9 mouse cellular contexts compared by ENCODE assay signal in genomic region chr1:86371997-86372396, GRCm38 (mm10). TPM values are rescaled to one million over a fixed set of nuclear protein-coding genes. Genes with fewer than 3 reads are reported as not detected.
DNase-seq lines count a peak whose midpoint lies in the region; ATAC-seq lines count a peak whose summit lies in the region.
"Had no signal": no experiment of that assay in that cellular context is flagged by ENCODE, and none has a peak within 500 bp of the region (broad histone marks: within the 10 kb centered on the region; RNA-seq: fewer than 3 reads in every experiment).

No protein-coding gene starts in this region.

- H3K4me3 ChIP-seq in midbrain, embryonic 10.5 days: no peak overlapping the region
- H3K4me3 ChIP-seq in midbrain, embryonic 15.5 days: no peak overlapping the region
- H3K4me3 ChIP-seq in embryonic facial prominence, embryonic 14.5 days (ENCODE audit: low read depth, low read length): no peak overlapping the region
- no peak overlapping the region for H3K4me3 ChIP-seq in lung, embryonic 15.5 days
- H3K4me3 ChIP-seq: limb, embryonic 12.5 days had no signal

- no peak overlapping the region for H3K4me2 ChIP-seq in midbrain, embryonic 15.5 days
- H3K4me2 ChIP-seq in embryonic facial prominence, embryonic 14.5 days (ENCODE audit: low read depth, low read length): no peak overlapping the region
- no peak overlapping the region for H3K4me2 ChIP-seq in lung, embryonic 15.5 days
- H3K4me2 ChIP-seq: limb, embryonic 12.5 days had no signal

- H3K36me3 ChIP-seq in midbrain, embryonic 10.5 days: 0 out of 2 replicates have a peak, but pooled peaks cover 2% of the 10 kb centered on the region
- no peaks in the 10 kb centered on the region for H3K36me3 ChIP-seq in midbrain, embryonic 15.5 days (replicated peaks)
- no peaks in the 10 kb centered on the region for H3K36me3 ChIP-seq in embryonic facial prominence, embryonic 14.5 days (ENCODE audit: control insufficient read depth, insufficient read depth, low read length)
- no peaks in the 10 kb centered on the region for H3K36me3 ChIP-seq in lung, embryonic 15.5 days
- H3K36me3 ChIP-seq: limb, embryonic 12.5 days had no signal

- no peaks in the 10 kb centered on the region for H3K27me3 ChIP-seq in midbrain, embryonic 10.5 days (ENCODE audit: low read depth, poor library complexity, severe bottlenecking)
- H3K27me3 ChIP-seq in midbrain, embryonic 15.5 days (replicated peaks): no peaks in the 10 kb centered on the region
- H3K27me3 ChIP-seq in embryonic facial prominence, embryonic 14.5 days (replicated peaks; ENCODE audit: control insufficient read depth, insufficient read depth, low read length): no peaks in the 10 kb centered on the region
- H3K27me3 ChIP-seq in lung, embryonic 15.5 days: no peaks in the 10 kb centered on the region
- H3K27me3 ChIP-seq: limb, embryonic 12.5 days had no signal

- no peak overlapping the region for H3K9ac ChIP-seq in midbrain, embryonic 15.5 days
- H3K9ac ChIP-seq in embryonic facial prominence, embryonic 14.5 days (ENCODE audit: low read depth, low read length): no peak overlapping the region
- H3K9ac ChIP-seq in lung, embryonic 15.5 days: no peak overlapping the region
- H3K9ac ChIP-seq: limb, embryonic 12.5 days had no signal

- DNase-seq in midbrain, embryonic 10.5 days (ENCODE audit: low spot score): peak; percentile 37
- peak; percentile 22 for DNase-seq in Muller cell, postnatal 12 days (ENCODE audit: inconsistent ontology term)
- peak; percentile 44 for DNase-seq in embryonic facial prominence, embryonic 14.5 days (ENCODE audit: low spot score)
- DNase-seq in right cerebral cortex, adult 2 months (ENCODE audit: low spot score in 2 of 2): peak; percentile 49 to 58
- DNase-seq in cerebellum, adult 11-12 months: no peak

- no peak; the same call in 1 of the 2 replicates for ATAC-seq in midbrain, embryonic 15.5 days (replicated peaks)
- ATAC-seq in embryonic facial prominence, embryonic 14.5 days (ENCODE audit: low read depth): peak; percentile 47; the same call in 1 of the 2 replicates
- ATAC-seq in inflammation-experienced regulatory T-cells, adult 6 months: peak; percentile 82
- peak; percentile 46; the same call in 1 of the 2 replicates for ATAC-seq in lung, embryonic 15.5 days (ENCODE audit: borderline replicate concordance, extremely low read depth, low FRiP score, low TSS enrichment)

- H3K9me3 ChIP-seq in midbrain, embryonic 10.5 days (replicated peaks): no peaks in the 10 kb centered on the region; the same call in 1 of the 2 replicates
- H3K9me3 ChIP-seq in midbrain, embryonic 15.5 days: no peaks in the 10 kb centered on the region
- H3K9me3 ChIP-seq in embryonic facial prominence, embryonic 14.5 days (ENCODE audit: control insufficient read depth, low read length): 0 out of 2 replicates have a peak, but pooled peaks cover 3% of the 10 kb centered on the region
- no peaks in the 10 kb centered on the region for H3K9me3 ChIP-seq in lung, embryonic 15.5 days
- H3K9me3 ChIP-seq: limb, embryonic 12.5 days had no signal

- H3K4me1 ChIP-seq in midbrain, embryonic 10.5 days: 0 out of 2 replicates have a peak, but pooled peaks cover 4% of the 10 kb centered on the region
- no peaks in the 10 kb centered on the region for H3K4me1 ChIP-seq in midbrain, embryonic 15.5 days
- H3K4me1 ChIP-seq in embryonic facial prominence, embryonic 14.5 days (ENCODE audit: control insufficient read depth, insufficient read depth, low read length): no peaks in the 10 kb centered on the region
- no peaks in the 10 kb centered on the region for H3K4me1 ChIP-seq in lung, embryonic 15.5 days
- H3K4me1 ChIP-seq: limb, embryonic 12.5 days had no signal

- no peak overlapping the region for H3K27ac ChIP-seq in midbrain, embryonic 10.5 days (replicated peaks)
- H3K27ac ChIP-seq in midbrain, embryonic 15.5 days: no peak overlapping the region
- no peak overlapping the region for H3K27ac ChIP-seq in embryonic facial prominence, embryonic 14.5 days (replicated peaks; ENCODE audit: low read depth, low read length)
- H3K27ac ChIP-seq in lung, embryonic 15.5 days: no peak overlapping the region
- H3K27ac ChIP-seq: limb, embryonic 12.5 days had no signal

- 53% methylated on average over 10 of the region's 10 CpGs for WGBS in midbrain, embryonic 10.5 days
- 48% methylated on average over 10 of the region's 10 CpGs for WGBS in midbrain, embryonic 15.5 days
- WGBS in embryonic facial prominence, embryonic 14.5 days: 48% methylated on average over 10 of the region's 10 CpGs
- WGBS in lung, embryonic 15.5 days: 39% methylated on average over 10 of the region's 10 CpGs

RNA-seq across cellular contexts. Expression of gene Ncl, which starts 12.8 kb away (rescaled TPM):
- 447 and 502 TPM in 2 replicates for polyA plus RNA-seq in midbrain, embryonic 10.5 days (2016; fragmentation: Nextera tagmentation; extraction: Ambion mirVana)
- 184 and 193 TPM in 2 replicates for polyA plus RNA-seq in midbrain, embryonic 15.5 days (2015; fragmentation: Nextera tagmentation; extraction: Ambion mirVana)
- 285 and 297 TPM in 2 replicates for polyA plus RNA-seq in embryonic facial prominence, embryonic 14.5 days (2014; fragmentation: Nextera tagmentation; extraction: Ambion mirVana)
- 100 to 1,000 TPM; 345 to 360 (median 358) TPM for polyA plus RNA-seq in inflammation-experienced regulatory T-cells, adult 6 months (2017; shearing (Covaris generic))
- polyA plus RNA-seq in lung, embryonic 15.5 days (2015; fragmentation: Nextera tagmentation; extraction: Ambion mirVana): 342 and 365 TPM in 2 replicates

RNA-seq across cellular contexts. Expression of gene Nmur1, which starts 54.0 kb away (rescaled TPM):
- polyA plus RNA-seq in midbrain, embryonic 10.5 days (2016; fragmentation: Nextera tagmentation; extraction: Ambion mirVana): not detected in 2 replicates
- 0.61 TPM in 1 of 2 replicates, not detected in the other for polyA plus RNA-seq in midbrain, embryonic 15.5 days (2015; fragmentation: Nextera tagmentation; extraction: Ambion mirVana)
- polyA plus RNA-seq in embryonic facial prominence, embryonic 14.5 days (2014; fragmentation: Nextera tagmentation; extraction: Ambion mirVana): not detected in 2 replicates
- polyA plus RNA-seq in inflammation-experienced regulatory T-cells, adult 6 months (2017; shearing (Covaris generic)): 1 to 10 TPM in 2 of 3 experiments, under 1 TPM in 1; 0.77 to 2.1 (median 1.5) TPM
- 0.17 TPM in 1 of 2 replicates, not detected in the other for polyA plus RNA-seq in lung, embryonic 15.5 days (2015; fragmentation: Nextera tagmentation; extraction: Ambion mirVana)
- polyA plus RNA-seq: limb, embryonic 12.5 days had no signal

RNA-seq across cellular contexts. Expression of gene Tex44, which starts 54.1 kb away (rescaled TPM):
- 0.07 and 0.11 TPM in 2 replicates for polyA plus RNA-seq in midbrain, embryonic 10.5 days (2016; fragmentation: Nextera tagmentation; extraction: Ambion mirVana)
- polyA plus RNA-seq in midbrain, embryonic 15.5 days (2015; fragmentation: Nextera tagmentation; extraction: Ambion mirVana): not detected in 2 replicates
- not detected in 2 replicates for polyA plus RNA-seq in embryonic facial prominence, embryonic 14.5 days (2014; fragmentation: Nextera tagmentation; extraction: Ambion mirVana)
- polyA plus RNA-seq in inflammation-experienced regulatory T-cells, adult 6 months (2017; shearing (Covaris generic)): not detected
- not detected in 2 replicates for polyA plus RNA-seq in lung, embryonic 15.5 days (2015; fragmentation: Nextera tagmentation; extraction: Ambion mirVana)
- polyA plus RNA-seq: limb, embryonic 12.5 days had no signal
